Mouse (Mus musculus) embryo, embryonic 11.5 days (tissue): Measurements from ENCODE around the gene Trrap.
A peak's percentile ranks its signal among the peaks of the same experiment; 100 is the strongest.

Experiments
- DNase-seq: peaks from one replicate; pipeline ENCODE4 v3.0.0-alpha.2; 2012; ENCODE audit warnings: low read depth, low spot score

Gene Trrap

GRCm38 (mm10) chr5:144780654-144781053 lies 13.1 kb downstream of the Trrap start:
- DNase-seq = no peak

GRCm38 (mm10) chr5:144786464-144786863 lies 18.9 kb downstream of the Trrap start:
- DNase-seq = no peak

GRCm38 (mm10) chr5:144793374-144793773 lies 25.8 kb downstream of the Trrap start:
- no peak for DNase-seq

- DNase-seq = peak; percentile 3
Observed at GRCm38 (mm10) chr5:144794687-144795086, 27.2 kb downstream of the Trrap start.

GRCm38 (mm10) chr5:144797116-144797515 lies 29.6 kb downstream of the Trrap start:
- no peak for DNase-seq

GRCm38 (mm10) chr5:144803066-144803465 lies 35.5 kb downstream of the Trrap start:
- DNase-seq = no peak

- DNase-seq = no peak
Observed at GRCm38 (mm10) chr5:144804181-144804580, 36.6 kb downstream of the Trrap start.

- no peak for DNase-seq
Observed at GRCm38 (mm10) chr5:144806931-144807330, 39.4 kb downstream of the Trrap start.

GRCm38 (mm10) chr5:144828365-144829102 lies 61.0 kb downstream of the Trrap start:
- DNase-seq = no peak

- DNase-seq = no peak
Observed at GRCm38 (mm10) chr5:144829631-144830030, 62.1 kb downstream of the Trrap start.

GRCm38 (mm10) chr5:144831840-144832469 lies 64.4 kb downstream of the Trrap start:
- no peak for DNase-seq

GRCm38 (mm10) chr5:144836100-144836499 lies 68.6 kb downstream of the Trrap start:
- peak; percentile 7 for DNase-seq

- no peak for DNase-seq
Observed at GRCm38 (mm10) chr5:144845352-144845751, 77.8 kb downstream of the Trrap start.

- no peak for DNase-seq
Observed at GRCm38 (mm10) chr5:144848735-144849134, 81.2 kb downstream of the Trrap start.

- DNase-seq = no peak
Observed at GRCm38 (mm10) chr5:144849932-144850331, 82.4 kb downstream of the Trrap start.

GRCm38 (mm10) chr5:144851820-144852219 lies 84.3 kb downstream of the Trrap start:
- DNase-seq = no peak

- no peak for DNase-seq
Observed at GRCm38 (mm10) chr5:144853931-144854330, 86.4 kb downstream of the Trrap start.

- no peak for DNase-seq
Observed at GRCm38 (mm10) chr5:144855936-144856335, 88.4 kb downstream of the Trrap start.

- DNase-seq = no peak
Observed at GRCm38 (mm10) chr5:144858527-144858926, 91.0 kb downstream of the Trrap start.

GRCm38 (mm10) chr5:144859284-144859683 lies 91.8 kb downstream of the Trrap start:
- no peak for DNase-seq

GRCm38 (mm10) chr5:144860913-144861312 lies 93.4 kb downstream of the Trrap start:
- no peak for DNase-seq

GRCm38 (mm10) chr5:144866923-144867322 lies 99.4 kb downstream of the Trrap start:
- DNase-seq = no peak

GRCm38 (mm10) chr5:144869466-144869865 lies 101.9 kb downstream of the Trrap start:
- DNase-seq = no peak
